ENCODE assay signal across 22 mouse cellular contexts in the genomic region with DNA sequence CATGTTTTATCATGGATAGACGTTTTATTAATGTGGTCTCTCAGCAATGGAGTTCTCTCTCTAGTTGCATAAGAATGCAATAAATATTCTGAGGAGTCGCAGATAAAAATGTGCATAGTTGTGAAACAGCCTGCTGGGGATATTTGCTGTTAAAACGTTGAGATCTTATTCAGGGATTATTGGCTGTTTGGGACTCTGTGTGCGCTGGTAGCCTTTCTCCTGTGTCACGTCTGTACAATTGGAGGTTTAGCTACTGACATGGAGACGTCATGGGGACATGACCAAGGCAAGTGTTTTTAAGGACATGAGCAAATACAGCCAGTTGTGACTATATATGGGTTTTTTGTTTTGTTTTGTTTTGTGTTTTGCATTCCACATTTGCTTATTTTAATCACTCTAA. TPM values are rescaled to one million over a fixed set of nuclear protein-coding genes. Genes with fewer than 3 reads are reported as not detected.
DNase-seq lines count a peak whose midpoint lies in the region; ATAC-seq and TF ChIP-seq lines count a peak whose summit lies in the region.
"Had no signal": no experiment of that assay in that cellular context is flagged by ENCODE, and none has a peak within 500 bp of the region (broad histone marks: within the 10 kb centered on the region; RNA-seq: fewer than 3 reads in every experiment).

No protein-coding gene starts in this region.

- no peak overlapping the region for H3K9ac ChIP-seq in kidney, postnatal 0 days (ENCODE audit: low read depth, low read length)
- no peak overlapping the region for H3K9ac ChIP-seq in kidney, embryonic 14.5 days (ENCODE audit: low read depth, low read length)
- H3K9ac ChIP-seq in neural tube, embryonic 13.5 days = no peak overlapping the region
- H3K9ac ChIP-seq: forebrain, embryonic 13.5 days; heart, embryonic 15.5 days; hindbrain, embryonic 13.5 days; neural tube, embryonic 15.5 days; stomach, embryonic 15.5 days had no signal

- no peaks in the 10 kb centered on the region for H3K27me3 ChIP-seq in kidney, postnatal 0 days (ENCODE audit: insufficient read depth, low read length)
- no peaks in the 10 kb centered on the region for H3K27me3 ChIP-seq in kidney, embryonic 14.5 days (ENCODE audit: control insufficient read depth, insufficient read depth, low read length)
- no peaks in the 10 kb centered on the region for H3K27me3 ChIP-seq in neural tube, embryonic 13.5 days
- H3K27me3 ChIP-seq: forebrain, embryonic 13.5 days; heart, embryonic 15.5 days; hindbrain, embryonic 13.5 days; neural tube, embryonic 15.5 days; stomach, embryonic 15.5 days had no signal

- peaks cover 10% of the 10 kb centered on the region; the same call in 1 of the 2 replicates for H3K4me1 ChIP-seq in kidney, postnatal 0 days (replicated peaks; ENCODE audit: insufficient read depth, low read length)
- peaks cover 12% of the 10 kb centered on the region for H3K4me1 ChIP-seq in kidney, embryonic 14.5 days (ENCODE audit: control insufficient read depth, insufficient read depth, low read length)
- peaks cover 22% of the 10 kb centered on the region for H3K4me1 ChIP-seq in neural tube, embryonic 13.5 days (replicated peaks)

- H3K4me3 ChIP-seq in kidney, postnatal 0 days (replicated peaks; ENCODE audit: low read depth, low read length) = no peak overlapping the region
- H3K4me3 ChIP-seq in kidney, embryonic 14.5 days (ENCODE audit: low read length) = no peak overlapping the region
- no peak overlapping the region for H3K4me3 ChIP-seq in neural tube, embryonic 13.5 days
- H3K4me3 ChIP-seq: forebrain, embryonic 13.5 days; heart, embryonic 15.5 days; hindbrain, embryonic 13.5 days; midbrain, embryonic 10.5 days; myocyte; neural tube, embryonic 15.5 days; stomach, embryonic 15.5 days had no signal

- no peak for ATAC-seq in kidney, postnatal 0 days (replicated peaks; ENCODE audit: low FRiP score, low read depth)
- no peak for ATAC-seq in kidney, embryonic 14.5 days (ENCODE audit: low FRiP score, low TSS enrichment)
- no peak for ATAC-seq in neural tube, embryonic 13.5 days (ENCODE audit: low read depth)
- ATAC-seq in granulocyte monocyte progenitor cell, adult 5-6 weeks (replicated peaks; ENCODE audit: poor library complexity, severe bottlenecking) = no peak
- ATAC-seq: midbrain, embryonic 16.5 days had no signal

- peak overlapping the region; percentile 47; the same call in 1 of the 2 replicates for H3K27ac ChIP-seq in kidney, postnatal 0 days
- no peak overlapping the region for H3K27ac ChIP-seq in kidney, embryonic 14.5 days (ENCODE audit: low read depth, low read length)
- 0 out of 2 replicates have a peak overlapping the region, but pooled peaks have one; percentile 3 for H3K27ac ChIP-seq in neural tube, embryonic 13.5 days (replicated peaks)
- H3K27ac ChIP-seq: forebrain, embryonic 13.5 days; heart, embryonic 15.5 days; hindbrain, embryonic 13.5 days; macrophage; midbrain, embryonic 10.5 days; neural tube, embryonic 15.5 days; stomach, embryonic 15.5 days had no signal

- 45% methylated on average over 6 of the region's 6 CpGs for WGBS in kidney, postnatal 0 days
- WGBS in kidney, embryonic 14.5 days = 54% methylated on average over 6 of the region's 6 CpGs
- 59% methylated on average over 6 of the region's 6 CpGs for WGBS in neural tube, embryonic 13.5 days

- 0 out of 2 replicates have a peak, but pooled peaks cover 4% of the 10 kb centered on the region for H3K36me3 ChIP-seq in kidney, postnatal 0 days (ENCODE audit: insufficient read depth, low read length)
- H3K36me3 ChIP-seq in kidney, embryonic 14.5 days (ENCODE audit: control insufficient read depth, insufficient read depth, low read length) = peaks cover 9% of the 10 kb centered on the region; the same call in 1 of the 2 replicates
- H3K36me3 ChIP-seq in neural tube, embryonic 13.5 days = no peaks in the 10 kb centered on the region
- H3K36me3 ChIP-seq: heart, embryonic 15.5 days; hindbrain, embryonic 13.5 days; neural tube, embryonic 15.5 days had no signal

- no peak for TF ChIP-seq CTCF in kidney, postnatal 0 days (IDR thresholded peaks at IDR 0.05; ENCODE audit: low read depth)

- H3K9me3 ChIP-seq in kidney, postnatal 0 days (replicated peaks; ENCODE audit: low read length) = no peaks in the 10 kb centered on the region
- 0 out of 2 replicates have a peak, but pooled peaks cover 5% of the 10 kb centered on the region for H3K9me3 ChIP-seq in kidney, embryonic 14.5 days (ENCODE audit: control insufficient read depth, low read length)
- H3K9me3 ChIP-seq in neural tube, embryonic 13.5 days = peaks cover 13% of the 10 kb centered on the region
- H3K9me3 ChIP-seq: forebrain, embryonic 13.5 days; heart, embryonic 15.5 days; hindbrain, embryonic 13.5 days; neural tube, embryonic 15.5 days; stomach, embryonic 15.5 days had no signal

- H3K4me2 ChIP-seq in kidney, postnatal 0 days (ENCODE audit: low read length) = no peak overlapping the region
- no peak overlapping the region for H3K4me2 ChIP-seq in kidney, embryonic 14.5 days (replicated peaks; ENCODE audit: low read depth, low read length)
- no peak overlapping the region for H3K4me2 ChIP-seq in neural tube, embryonic 13.5 days
- H3K4me2 ChIP-seq: forebrain, embryonic 13.5 days; heart, embryonic 15.5 days; hindbrain, embryonic 13.5 days; neural tube, embryonic 15.5 days; stomach, embryonic 15.5 days had no signal

- DNase-seq in adrenal gland, adult 2 months = peak; percentile 6
- DNase-seq in adrenal gland, postnatal 14 days = no peak
- peak; percentile 76 for DNase-seq in kidney, postnatal 0 days (ENCODE audit: low spot score)
- no peak for DNase-seq in neural tube, embryonic 10.5 days (ENCODE audit: extremely low spot score, low spot score)
- DNase-seq: cerebellum, adult 8-10 months; gastrocnemius, postnatal 36 days; heart, postnatal 36 days; kidney, adult 11 months; layer of hippocampus, adult 9-11 months; thymus, postnatal 25 days had no signal

RNA-seq across cellular contexts. Expression of gene Pawr, which starts 28.9 kb away (rescaled TPM):
- 10 to 100 TPM; 11.5 to 11.9 TPM for total RNA-seq in adrenal gland, adult 2 months (2021)
- polyA plus RNA-seq in adrenal gland, adult 2 months (2012; rRNA removed) = 10.0 and 14.5 TPM in 2 replicates
- 10.1 and 10.9 TPM in 2 replicates for total RNA-seq in adrenal gland, postnatal 14 days (2021)
- 21.0 and 28.5 TPM in 2 replicates for polyA plus RNA-seq in kidney, postnatal 0 days (2015; fragmentation: Nextera tagmentation; extraction: Ambion mirVana)
- 25.3 and 26.4 TPM in 2 replicates for polyA plus RNA-seq in kidney, embryonic 14.5 days (2014; fragmentation: Nextera tagmentation; extraction: Ambion mirVana)
- polyA plus RNA-seq in neural tube, embryonic 13.5 days (2015; fragmentation: Nextera tagmentation; extraction: Ambion mirVana) = 4.8 TPM in 2 replicates
- total RNA-seq in granulocyte monocyte progenitor cell, adult 5-6 weeks (2014; fragmentation: Nextera tagmentation) = 1.0 TPM in 1 of 2 replicates, not detected in the other
- total RNA-seq in granulocyte monocyte progenitor cell, adult 5-6 weeks (2017) = not detected in 2 replicates
- polyA plus RNA-seq: macrophage had no signal

Comparison
In these comparisons a context has a peak if more than half of its experiments do, and no peak if none do; other contexts are left out.
1. DNase-seq: peak in adrenal gland, adult 2 months (single experiment) and kidney, postnatal 0 days (single experiment); none in adrenal gland, postnatal 14 days (single experiment) and neural tube, embryonic 10.5 days (single experiment).